Mouse (Mus musculus): ENCODE results near the gene Schip1. TPM values are rescaled to one million over a fixed set of nuclear protein-coding genes. Genes with fewer than 3 reads are reported as not detected.

The Schip1 gene
- total RNA-seq, 2 experiments from 2014 or later, result 284 to 288 TPM

DNA sequence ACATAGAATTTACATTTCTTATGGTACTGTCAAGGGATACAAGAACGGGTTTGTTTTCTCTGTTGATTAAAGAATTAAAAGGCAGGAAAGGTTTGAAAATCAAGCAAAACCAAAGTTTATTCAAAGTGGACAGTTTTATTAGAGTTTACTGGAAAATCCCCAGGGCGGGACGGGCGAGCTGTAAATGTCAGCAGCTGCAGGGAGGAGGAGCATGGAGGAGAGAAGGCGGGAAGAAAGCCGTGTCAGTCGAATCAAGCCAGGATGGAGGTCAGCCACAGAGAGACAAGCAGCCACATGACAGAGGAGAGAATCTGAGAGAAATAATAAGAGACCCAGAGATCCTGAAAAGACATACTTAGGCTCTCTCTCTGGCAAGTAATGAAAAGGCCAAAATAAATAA is 314.6 kb downstream of the Schip1 start:
- DNase-seq (ENCODE audit: low spot score in 2 of 2), result no peak

DNA sequence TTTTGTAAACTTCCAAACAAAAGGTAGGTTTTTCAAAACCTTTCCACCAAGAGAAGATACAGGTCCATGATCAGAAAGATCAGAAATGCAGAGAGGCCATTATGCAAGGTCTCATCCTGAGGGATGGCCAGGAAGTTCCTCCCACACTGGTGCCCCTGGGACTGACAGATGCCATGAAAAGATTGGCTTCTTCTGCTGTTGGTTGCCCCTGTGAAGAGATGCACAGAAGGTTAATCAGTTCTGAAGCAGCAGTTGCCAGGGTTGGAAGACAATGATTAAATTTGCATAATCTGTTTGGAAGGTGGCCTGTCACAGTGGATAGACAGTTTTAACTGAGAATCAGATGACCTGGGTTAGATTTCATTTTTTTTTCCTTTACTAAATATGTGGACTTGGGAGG is 319.1 kb downstream of the Schip1 start:
- no peak for DNase-seq (ENCODE audit: low spot score in 2 of 2)

DNA sequence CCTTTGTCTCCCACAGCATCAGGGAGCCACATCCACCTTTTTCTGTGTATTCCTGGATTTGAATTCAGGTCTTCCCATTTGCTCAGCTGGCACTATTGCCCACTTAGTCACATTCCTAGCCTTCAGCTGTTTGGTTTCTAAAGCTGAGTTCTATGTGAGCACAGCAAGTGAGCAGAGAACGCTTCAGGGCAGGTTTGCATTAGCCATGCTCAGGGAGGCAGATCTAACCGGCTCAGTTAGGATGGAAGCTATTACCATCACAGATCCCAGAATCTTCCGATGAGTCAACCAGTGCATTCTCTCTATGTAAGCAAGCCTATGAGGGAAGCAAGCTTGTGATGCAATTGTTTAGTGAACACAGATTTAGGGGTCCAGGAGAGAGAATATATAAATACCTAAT is 320.9 kb downstream of the Schip1 start:
- no peak for DNase-seq (ENCODE audit: low spot score in 2 of 2)

DNA sequence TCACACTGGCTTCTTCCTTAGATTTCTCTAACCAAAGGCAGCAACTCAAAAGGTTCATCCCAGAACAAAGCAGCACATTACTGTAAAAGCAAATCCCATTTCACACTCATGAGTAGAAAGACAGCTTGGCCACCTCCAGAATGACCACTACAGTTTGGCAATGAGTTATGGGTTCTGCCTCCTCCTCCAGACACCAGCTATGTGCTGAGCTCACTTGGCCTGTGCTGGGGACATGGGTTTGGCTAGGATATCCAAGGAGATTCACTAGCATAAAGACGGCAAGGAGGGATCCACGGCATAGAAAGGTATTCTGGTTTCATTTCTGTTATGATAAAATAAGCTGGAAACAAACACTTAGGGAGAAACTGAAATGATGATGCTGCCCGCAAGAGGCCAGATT is 323.4 kb downstream of the Schip1 start:
- no peak for DNase-seq (ENCODE audit: low spot score in 2 of 2)

DNA sequence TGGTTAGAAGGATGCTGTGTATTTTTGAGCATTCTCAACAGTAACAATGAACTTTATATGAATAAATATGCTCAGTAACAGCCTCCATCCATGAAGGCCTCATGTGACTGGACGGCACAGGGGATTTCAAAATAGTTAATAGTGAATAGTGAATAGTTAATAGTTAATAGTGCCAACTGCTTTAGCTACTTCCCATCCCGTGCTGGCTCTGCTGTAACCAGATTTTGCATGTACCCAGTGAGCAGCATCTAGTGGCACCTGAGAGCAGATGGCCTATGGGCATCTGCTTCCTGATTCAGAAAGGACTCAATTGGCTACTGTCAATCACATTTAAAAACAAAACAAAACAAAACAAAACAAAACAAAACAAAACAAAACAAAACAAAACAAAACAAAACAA is 329.0 kb downstream of the Schip1 start:
- DNase-seq (ENCODE audit: low spot score in 2 of 2), result no peak

DNA sequence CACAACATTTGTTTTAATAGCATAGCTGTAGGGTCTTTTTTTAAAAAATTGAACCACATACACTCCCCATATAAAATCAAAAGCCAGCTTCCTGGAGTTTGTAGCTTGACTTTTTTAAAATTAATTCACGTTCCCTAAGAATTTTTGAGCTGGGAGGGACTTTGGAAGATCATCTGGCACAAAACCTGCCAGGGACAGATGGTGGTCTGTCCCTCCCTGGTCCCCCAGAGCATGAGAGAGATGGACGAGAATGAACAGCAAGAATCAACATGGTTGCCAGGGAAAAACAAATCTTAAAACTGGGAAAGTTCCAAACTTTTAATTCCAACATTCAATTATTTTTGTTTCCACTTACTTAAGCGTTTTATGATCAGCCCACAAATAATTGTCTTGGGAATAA is 334.1 kb downstream of the Schip1 start:
- DNase-seq (ENCODE audit: low spot score in 2 of 2), result no peak

DNA sequence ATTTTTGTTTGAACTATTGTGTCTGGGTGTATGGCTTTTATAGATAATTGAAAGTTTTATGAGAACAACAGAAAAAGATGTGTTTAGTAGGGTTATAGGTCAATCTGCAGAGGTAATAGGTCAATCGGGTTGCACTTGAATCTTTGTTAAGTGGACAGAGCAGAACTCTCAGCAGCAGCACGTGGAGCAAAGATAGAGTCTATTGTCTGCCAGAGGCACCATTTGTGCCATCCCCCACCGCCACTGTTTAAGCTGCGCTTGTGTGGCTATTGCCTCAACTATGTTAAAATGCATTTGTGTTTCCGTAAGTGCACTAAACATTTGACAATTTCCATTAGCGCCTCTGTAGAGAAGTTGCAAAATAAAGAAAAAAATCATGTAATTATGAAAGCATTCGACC is 335.5 kb downstream of the Schip1 start:
- no peak for DNase-seq (ENCODE audit: low spot score in 2 of 2)

DNA sequence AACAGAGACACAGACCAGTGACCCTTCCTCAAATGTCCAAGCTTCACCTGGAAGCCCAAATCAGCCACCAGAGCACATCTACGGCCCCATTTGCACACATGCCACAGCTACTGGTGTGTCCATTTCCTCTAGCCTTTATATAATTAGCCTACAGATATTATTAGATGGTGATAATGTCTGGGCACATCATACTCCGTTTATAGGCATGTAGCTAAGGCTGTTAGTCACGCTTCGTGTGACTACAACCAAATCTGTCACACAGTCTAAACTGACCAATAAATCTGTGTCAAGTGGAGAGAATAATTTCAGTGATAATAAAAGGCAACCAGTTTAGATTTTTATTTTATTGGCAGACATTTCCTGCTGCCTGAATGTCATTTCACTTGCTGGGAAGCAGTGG is 338.7 kb downstream of the Schip1 start:
- DNase-seq (ENCODE audit: low spot score in 2 of 2), result no peak

- DNase-seq (ENCODE audit: low spot score in 2 of 2), result peak; percentile 34 to 71
These were observed 339.2 kb downstream of the Schip1 start for GRCm38 (mm10) chr3:68403783-68404217.

- DNase-seq (ENCODE audit: low spot score in 2 of 2), result no peak
These were observed 341.1 kb downstream of the Schip1 start for GRCm38 (mm10) chr3:68405724-68406123.

- DNase-seq (ENCODE audit: low spot score in 2 of 2), result no peak
These were observed 347.7 kb downstream of the Schip1 start for GRCm38 (mm10) chr3:68412262-68412661.

DNA sequence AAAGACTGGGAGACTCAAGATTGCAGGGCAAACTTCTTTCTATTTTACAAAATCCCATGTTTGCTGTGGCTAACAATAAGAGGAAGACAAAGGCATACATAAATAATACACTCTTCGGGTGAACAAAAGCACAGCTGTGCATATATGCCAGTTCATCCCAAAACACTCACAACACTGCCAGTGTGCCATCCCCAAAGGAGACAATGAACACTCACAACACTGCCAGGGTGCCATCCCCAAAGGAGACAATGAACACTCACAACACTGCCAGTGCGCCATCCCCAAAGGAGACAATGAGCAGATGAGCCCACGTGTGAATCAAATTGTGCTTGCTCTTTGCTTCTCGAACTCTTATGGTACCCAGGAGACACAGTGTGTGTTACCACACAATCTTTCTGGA is 355.2 kb downstream of the Schip1 start:
- DNase-seq (ENCODE audit: low spot score in 2 of 2), result no peak

GRCm38 (mm10) chr3:68420927-68421326 is 356.3 kb downstream of the Schip1 start:
- DNase-seq (ENCODE audit: low spot score in 2 of 2), result no peak

- DNase-seq (ENCODE audit: low spot score in 2 of 2), result peak in 1 of 2 experiments; percentile 15
These were observed 357.2 kb downstream of the Schip1 start for GRCm38 (mm10) chr3:68421849-68422248.

DNA sequence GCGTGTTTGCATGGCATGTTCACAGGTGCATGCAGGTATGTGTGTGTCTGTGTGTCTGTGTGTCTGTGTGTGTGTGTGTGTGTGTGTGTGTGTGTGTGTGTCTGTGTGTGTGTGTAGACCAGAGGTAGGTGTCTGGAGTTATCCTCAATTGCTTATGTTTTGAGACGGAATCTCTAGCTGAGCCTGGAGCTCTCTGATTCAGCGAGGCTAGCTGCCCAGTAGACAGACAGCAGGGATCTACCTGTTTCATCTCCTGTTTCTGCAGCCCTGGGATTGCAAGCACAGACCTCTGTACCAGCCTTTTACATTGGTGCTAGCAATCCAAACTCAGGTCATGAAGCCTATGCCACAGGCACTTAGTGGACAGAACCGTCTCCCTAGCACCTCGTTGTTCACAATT is 363.5 kb downstream of the Schip1 start:
- DNase-seq (ENCODE audit: low spot score in 2 of 2), result no peak

DNA sequence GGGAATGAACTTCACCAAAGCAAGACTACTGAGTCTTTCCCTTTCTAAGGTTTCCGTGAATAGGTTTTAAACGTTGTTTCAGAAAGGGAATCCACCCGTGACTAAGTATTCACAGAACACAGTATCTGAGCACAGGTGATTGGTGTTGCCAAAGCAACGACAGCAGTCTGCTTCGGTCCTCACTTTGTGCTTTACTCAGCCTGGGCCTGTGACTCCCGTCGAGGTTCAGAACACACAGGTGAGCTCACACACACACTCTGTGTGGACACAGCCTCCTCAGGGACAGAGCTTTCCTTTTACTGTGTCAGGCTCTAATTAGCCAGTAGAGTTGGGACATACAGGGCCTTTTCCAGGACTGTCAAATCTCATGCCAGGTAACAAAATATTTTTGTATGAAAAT is 369.8 kb downstream of the Schip1 start:
- no peak for DNase-seq (ENCODE audit: low spot score in 2 of 2)

DNA sequence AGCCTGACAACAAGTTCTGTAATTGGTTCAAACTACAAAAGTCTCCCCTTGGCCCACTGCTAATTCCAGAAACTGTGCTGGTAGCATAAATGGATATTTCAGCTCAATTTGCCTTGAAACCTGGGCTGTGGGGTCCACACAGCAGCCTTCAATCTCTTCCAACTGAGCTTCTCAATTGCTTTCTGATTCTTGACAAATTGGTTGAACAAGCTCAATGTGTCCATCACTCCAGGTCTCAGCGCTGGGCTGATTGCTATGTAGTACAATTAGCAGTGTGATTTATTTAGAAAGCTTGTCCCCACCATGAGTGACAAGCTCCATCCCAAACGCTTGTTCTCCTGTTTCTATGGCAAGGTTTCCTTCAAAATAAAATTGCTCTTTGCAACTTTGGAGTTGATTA is 370.3 kb downstream of the Schip1 start:
- DNase-seq (ENCODE audit: low spot score in 2 of 2), result no peak

DNA sequence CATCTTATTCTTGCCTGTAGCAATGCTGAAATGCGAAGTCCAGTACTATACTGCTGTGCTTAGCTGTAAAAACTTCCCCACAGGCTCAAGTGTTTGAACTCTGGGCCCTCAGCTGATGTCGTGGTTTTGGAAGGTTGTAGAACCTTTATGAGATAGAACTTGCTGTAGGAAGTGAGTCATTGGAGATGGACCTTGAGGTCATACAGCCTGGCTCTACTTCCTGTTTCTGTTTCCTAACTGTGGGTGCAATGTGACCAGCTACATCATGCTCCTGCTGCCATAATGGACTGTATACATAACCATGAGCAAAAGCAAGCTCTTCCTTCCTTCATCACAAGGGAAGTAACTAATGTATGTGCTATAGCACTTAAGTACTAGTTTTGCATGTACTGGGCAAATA is 383.9 kb downstream of the Schip1 start:
- DNase-seq (ENCODE audit: low spot score in 2 of 2), result no peak

DNA sequence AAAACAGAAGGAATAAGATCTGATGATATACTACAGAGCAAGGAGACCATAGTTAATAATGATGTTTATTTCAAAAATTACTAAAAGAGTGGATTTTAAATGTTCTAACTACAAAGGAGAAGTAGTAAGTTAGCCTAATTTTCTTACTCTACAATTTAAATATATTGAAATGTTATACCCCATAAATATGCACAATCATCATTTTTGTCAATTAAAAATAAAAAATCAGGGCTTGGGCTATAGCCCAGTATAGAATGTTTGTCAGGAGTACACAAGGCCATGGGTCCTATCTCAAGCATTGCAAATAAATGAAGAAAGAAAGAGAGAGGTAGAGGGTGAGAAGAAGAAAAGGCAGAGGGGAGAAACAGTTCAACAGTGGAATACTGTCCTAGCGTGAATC is 387.0 kb downstream of the Schip1 start:
- no peak for DNase-seq (ENCODE audit: low spot score in 2 of 2)

DNA sequence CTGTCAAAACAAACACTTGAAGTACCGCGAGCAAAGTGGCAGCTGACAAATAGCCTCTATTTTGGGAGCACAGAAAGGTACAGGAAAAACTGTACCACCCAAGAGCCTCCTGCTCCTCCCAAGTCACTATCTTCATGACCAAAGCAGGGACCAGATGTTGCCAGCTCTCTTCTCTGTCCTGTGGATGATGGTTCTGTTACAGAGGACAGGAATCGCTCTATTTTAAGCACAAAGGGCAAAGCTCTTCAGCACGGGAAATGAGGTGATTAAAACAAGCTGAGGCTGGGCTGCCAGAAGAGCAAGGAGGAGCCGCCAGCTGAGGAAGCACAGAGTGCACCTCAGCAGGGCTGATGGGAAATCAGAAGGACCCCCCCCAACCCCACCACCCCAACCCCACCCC is 388.7 kb downstream of the Schip1 start:
- DNase-seq (ENCODE audit: low spot score in 2 of 2), result no peak

- DNase-seq (ENCODE audit: low spot score in 2 of 2), result no peak
These were observed 389.3 kb downstream of the Schip1 start for GRCm38 (mm10) chr3:68453719-68454455.

- peak; percentile 42 to 68 for DNase-seq (ENCODE audit: low spot score in 2 of 2)
These were observed 402.0 kb downstream of the Schip1 start for GRCm38 (mm10) chr3:68466643-68467042.

DNA sequence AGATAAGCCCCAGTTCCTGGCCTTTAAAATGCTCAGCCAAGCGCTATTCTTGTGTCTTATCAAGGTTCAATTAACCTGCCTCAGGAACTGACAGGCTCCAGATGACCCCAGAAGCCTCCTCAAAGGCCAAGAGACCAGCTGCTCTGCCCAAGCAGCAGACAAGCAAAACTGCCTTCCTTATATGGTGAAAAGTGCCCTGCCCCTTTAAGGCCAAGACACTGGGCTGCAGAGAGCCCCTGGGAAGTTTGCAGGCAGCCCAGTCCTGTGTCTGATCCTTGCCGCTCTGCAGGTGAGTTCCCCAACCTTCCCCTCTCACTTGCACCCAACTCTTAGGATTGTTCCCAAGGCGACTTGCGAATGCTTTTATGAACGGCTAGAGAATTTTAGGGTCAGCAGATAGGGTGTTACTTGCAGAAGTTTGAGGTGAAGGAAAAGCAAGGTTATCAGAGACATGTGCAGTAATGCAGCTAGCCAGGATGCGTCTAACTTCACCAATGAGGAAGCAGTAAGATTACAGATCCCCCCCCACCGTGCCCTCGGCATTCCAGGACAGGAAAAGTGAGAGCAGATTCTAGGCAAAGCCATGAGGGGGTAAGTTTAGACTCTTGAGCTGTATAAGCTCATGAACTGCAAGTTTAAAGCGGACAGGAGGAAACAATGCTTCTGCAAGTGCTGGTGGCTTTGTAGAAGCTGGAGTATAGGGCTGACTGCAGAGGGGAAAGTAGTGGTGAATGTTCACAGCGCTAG is 403.5 kb downstream of the Schip1 start:
- no peak for DNase-seq (ENCODE audit: low spot score in 2 of 2)
